14 mouse cellular contexts compared by ENCODE assay signal in the genomic region with DNA sequence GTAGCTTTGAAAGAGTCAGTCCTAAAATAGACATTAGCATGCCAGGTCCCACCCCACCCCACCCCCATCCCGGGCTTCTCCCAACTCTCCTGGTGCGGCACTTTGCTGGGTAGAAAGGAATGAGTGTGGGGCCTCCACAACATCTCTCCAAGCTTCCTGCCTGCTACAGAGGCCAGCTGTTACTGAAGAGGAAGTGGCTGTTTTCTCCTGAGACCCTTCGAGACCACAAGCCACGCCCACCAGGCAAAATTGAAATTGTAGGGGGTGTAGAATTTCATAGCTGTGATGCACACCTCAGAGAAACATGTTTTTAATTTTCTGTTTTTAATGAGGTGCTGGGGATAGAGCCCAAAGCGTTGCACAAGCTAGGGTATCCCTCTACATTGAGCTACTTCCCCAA. TPM values are rescaled to one million over a fixed set of nuclear protein-coding genes. Genes with fewer than 3 reads are reported as not detected.
DNase-seq lines count a peak whose midpoint lies in the region; TF ChIP-seq lines count a peak whose summit lies in the region.
"Had no signal": no experiment of that assay in that cellular context is flagged by ENCODE, and none has a peak within 500 bp of the region (broad histone marks: within the 10 kb centered on the region; RNA-seq: fewer than 3 reads in every experiment).

No protein-coding gene starts in this region.

- peaks cover 10% of the 10 kb centered on the region for H3K4me1 ChIP-seq in testis, adult 2 months (ENCODE audit: control insufficient read depth, insufficient read depth, low read length)

- no peak overlapping the region for H3K27ac ChIP-seq in testis, adult 2 months (ENCODE audit: control insufficient read depth, insufficient read depth, low read depth, low read length)
- H3K27ac ChIP-seq: embryonic facial prominence, embryonic 12.5 days; limb, embryonic 15.5 days had no signal

- no peak for TF ChIP-seq POLR2A in testis, adult 2 months (IDR thresholded peaks at IDR 0.05; ENCODE audit: control insufficient read depth, low read depth, low read length)

- no peaks in the 10 kb centered on the region for H3K27me3 ChIP-seq in testis, adult 2 months (ENCODE audit: control insufficient read depth, insufficient read depth, low read length)
- H3K27me3 ChIP-seq: embryonic facial prominence, embryonic 12.5 days; limb, embryonic 15.5 days had no signal

- H3K4me3 ChIP-seq in testis, adult 2 months (ENCODE audit: control insufficient read depth, low read depth, low read length): peak overlapping the region; percentile 61
- H3K4me3 ChIP-seq: embryonic facial prominence, embryonic 12.5 days; limb, embryonic 15.5 days had no signal

- DNase-seq in testis, postnatal 10 days (ENCODE audit: low spot score): no peak
- peak; percentile 46 for DNase-seq in forelimb bud, embryonic 11.5 days (ENCODE audit: low read depth, low spot score)
- DNase-seq in spleen, postnatal 10 days (ENCODE audit: low spot score in 2 of 2): peak; percentile 36 to 82
- no peak for DNase-seq in right cerebral cortex, postnatal 10 days (ENCODE audit: low spot score in 2 of 2)
- DNase-seq in adrenal gland, adult 18-20 months (ENCODE audit: low spot score in 2 of 2): no peak
- no peak for DNase-seq in embryo, embryonic 9.5 days (ENCODE audit: extremely low spot score)
- no peak for DNase-seq in heart, postnatal 10 days
- DNase-seq: adrenal gland, postnatal 10 days; heart, adult 11 months; heart, postnatal 4 days; kidney, adult 11 months had no signal

- no peaks in the 10 kb centered on the region for H3K36me3 ChIP-seq in testis, adult 2 months (ENCODE audit: control insufficient read depth, insufficient read depth, low read length)
- H3K36me3 ChIP-seq: embryonic facial prominence, embryonic 12.5 days; limb, embryonic 15.5 days had no signal

- TF ChIP-seq CTCF in testis, adult 2 months (IDR thresholded peaks at IDR 0.05; ENCODE audit: control insufficient read depth, insufficient read depth, insufficient replicate concordance, low read depth, low read length): no peak

- intact Hi-C loops in heart, postnatal 10 days (cut with DNase I): loop anchor here (5.0 kb wide), 1 partner anchor 46 kb away; no protein-coding TSS in a partner anchor

RNA-seq across cellular contexts. Expression of gene Saysd1, which starts 17.5 kb away (rescaled TPM):
- 220 and 227 TPM in 2 replicates for polyA plus RNA-seq in testis, adult 2 months (2012; rRNA removed)
- 1 to 10 TPM; 5.1 to 7.8 TPM for total RNA-seq in adrenal gland, adult 18-20 months (2021)
- 1 to 10 TPM; 2.5 to 2.8 TPM for total RNA-seq in heart, postnatal 10 days (2021)

Comparison
In these comparisons a context has a peak if more than half of its experiments do, and no peak if none do; other contexts are left out.
1. DNase-seq: peak in forelimb bud, embryonic 11.5 days (single experiment) and spleen, postnatal 10 days (2 of 2); none in testis, postnatal 10 days (single experiment), right cerebral cortex, postnatal 10 days (0 of 2), adrenal gland, adult 18-20 months (0 of 2), embryo, embryonic 9.5 days (single experiment) and heart, postnatal 10 days (0 of 2).